Mouse (Mus musculus) splenic B cell, adult 2 months (primary cell): ENCODE measurements around the gene Grid1.

Experiments used
- DNase-seq: peaks from one replicate; pipeline ENCODE4 v3.0.0-alpha.2; 2011; ENCODE audit warnings: low read depth, low spot score
- H3K27me3 ChIP-seq: 2 replicates; pipeline ENCODE4 v1.6.1; 2012; ENCODE audit warnings: mild to moderate bottlenecking, low read length, moderate library complexity, mixed read lengths; ENCODE audit not compliant: control insufficient read depth, poor library complexity, insufficient read depth, severe bottlenecking
- H3K36me3 ChIP-seq: 2 replicates; pipeline ENCODE4 v1.6.1; 2012; ENCODE audit warnings: mild to moderate bottlenecking, low read length, moderate library complexity, mixed read lengths; ENCODE audit not compliant: control insufficient read depth, poor library complexity, insufficient read depth, severe bottlenecking

The Grid1 gene

DNA sequence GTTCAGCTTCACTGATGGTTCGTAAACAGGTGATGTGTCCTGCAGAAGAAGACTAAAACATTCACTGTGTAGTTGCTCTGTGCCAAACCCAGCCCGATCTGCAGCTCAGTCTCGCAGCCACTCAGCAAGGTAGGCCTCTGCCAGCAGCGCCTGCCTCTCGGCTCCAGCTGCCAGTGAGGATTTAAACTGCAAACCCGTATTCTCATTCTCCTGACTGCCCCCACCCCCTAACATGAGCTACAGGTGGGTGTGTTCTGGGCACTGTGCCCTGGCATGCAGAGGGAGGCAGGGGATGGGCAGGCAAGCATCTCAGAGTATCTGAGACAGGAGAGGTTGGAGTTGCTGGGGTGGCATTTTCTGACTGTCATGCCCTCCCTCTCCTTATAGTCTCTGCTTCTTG, 140.3 kb downstream of the Grid1 start:
- H3K27me3 ChIP-seq: no peaks in the 10 kb centered on the region
- no peaks in the 10 kb centered on the region for H3K36me3 ChIP-seq
- no peak for DNase-seq

DNA sequence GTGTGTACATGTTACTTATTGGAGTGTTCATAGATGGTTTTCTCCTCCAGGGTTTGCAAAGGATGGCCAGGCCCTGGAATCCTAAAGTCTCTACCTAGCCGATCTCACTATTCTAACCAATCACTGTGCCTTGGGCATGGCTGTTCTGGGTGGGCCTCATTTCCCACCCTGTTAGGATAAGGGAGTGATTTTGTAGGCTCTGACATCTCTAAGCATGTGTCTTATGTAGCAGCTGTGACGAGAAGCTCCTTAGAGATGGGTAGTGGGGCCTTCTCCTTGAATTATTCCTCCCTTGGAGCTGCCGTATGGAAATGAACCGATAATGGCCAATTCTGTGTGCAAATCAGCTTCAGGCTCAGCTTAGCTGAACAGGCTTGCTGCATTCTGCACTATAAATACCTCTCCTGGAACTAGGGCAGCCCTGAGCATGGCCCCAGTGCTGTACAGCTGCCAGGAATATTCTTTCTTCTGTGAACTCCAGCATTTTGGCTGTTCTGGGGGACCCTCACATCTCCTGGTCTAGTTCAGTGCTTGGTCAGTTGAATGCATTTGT, 143.8 kb downstream of the Grid1 start:
- no peak for DNase-seq
- no peaks in the 10 kb centered on the region for H3K27me3 ChIP-seq
- no peaks in the 10 kb centered on the region for H3K36me3 ChIP-seq

DNA sequence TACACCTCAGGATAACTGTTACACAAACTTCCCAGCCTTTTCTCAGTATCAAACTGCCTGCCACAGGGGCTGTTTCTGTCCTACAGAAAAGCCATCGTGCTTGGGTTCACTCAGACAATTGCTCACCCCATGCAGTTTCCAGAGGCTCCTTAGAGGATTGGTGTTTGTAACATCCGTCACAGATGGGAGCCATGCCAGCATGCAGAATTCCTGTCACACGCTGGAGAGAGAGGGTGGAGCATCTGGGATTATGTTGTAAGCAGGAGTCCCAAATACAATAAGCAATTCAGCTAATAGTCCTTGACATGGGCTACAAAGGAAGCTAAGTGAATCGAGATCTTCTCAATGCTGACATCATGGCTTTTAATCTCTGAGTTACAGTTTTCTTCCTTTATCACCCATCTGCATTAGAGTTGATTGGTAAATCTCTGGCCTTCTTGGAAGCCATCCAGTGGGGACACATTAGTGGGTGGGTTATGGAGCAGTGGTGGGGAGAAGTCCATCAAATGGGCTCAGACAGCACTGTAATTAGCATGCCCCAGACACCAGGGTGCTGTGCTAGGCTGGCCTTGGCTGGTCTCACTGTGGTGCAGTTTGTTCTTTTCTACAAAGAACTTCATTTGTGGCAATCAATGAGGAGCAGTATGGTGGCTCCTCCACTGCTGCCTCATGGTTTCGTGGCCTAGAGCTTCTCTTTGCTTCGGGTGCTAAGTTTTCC, 149.4 kb downstream of the Grid1 start:
- Histone ChIP-seq H3K36me3 (no peaks in the 10 kb centered on the region), H3K27me3 (no peaks in the 10 kb centered on the region)
- DNase-seq: no peak

DNA sequence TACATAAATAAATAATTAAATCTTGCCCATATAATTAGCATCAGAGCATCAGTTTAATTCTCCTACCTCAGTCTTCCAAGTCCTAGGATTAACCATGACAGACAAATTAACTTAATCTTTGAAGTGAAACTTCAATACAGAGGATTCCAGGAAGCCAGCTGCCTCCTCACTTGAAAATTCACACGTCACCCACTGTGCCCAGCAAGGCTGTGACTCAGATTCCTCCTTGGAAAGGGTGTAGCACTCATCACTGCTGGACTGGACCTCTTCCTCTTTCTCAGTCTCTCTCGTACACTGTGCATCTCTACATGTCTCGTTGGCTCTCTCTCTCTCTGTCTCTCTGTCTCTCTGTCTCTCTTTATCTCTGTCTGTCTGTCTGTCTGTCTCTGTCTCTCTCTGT, 153.0 kb downstream of the Grid1 start:
- Histone ChIP-seq H3K27me3 (no peaks in the 10 kb centered on the region), H3K36me3 (no peaks in the 10 kb centered on the region)
- no peak for DNase-seq

DNA sequence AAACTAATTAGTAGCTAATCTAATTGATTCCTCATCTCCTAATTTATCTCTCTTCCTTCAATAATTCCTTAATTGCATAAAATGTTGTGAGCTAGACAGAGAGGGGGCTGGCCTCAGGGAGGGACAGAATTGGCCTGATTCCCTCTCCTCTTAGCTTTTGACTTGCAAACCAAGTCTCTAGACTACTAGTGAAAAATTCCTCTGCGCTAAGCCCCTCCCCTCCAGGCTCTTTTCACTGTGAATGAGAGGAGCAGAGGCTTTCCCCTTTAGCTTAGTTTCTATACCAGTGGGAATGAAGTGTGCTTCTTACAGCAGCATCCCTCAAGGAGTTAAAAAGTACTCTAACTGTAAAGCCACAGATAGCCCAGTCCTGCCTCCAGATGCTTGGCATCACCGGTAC, 160.8 kb downstream of the Grid1 start:
- Histone ChIP-seq H3K36me3 (no peaks in the 10 kb centered on the region), H3K27me3 (no peaks in the 10 kb centered on the region)
- no peak for DNase-seq

DNA sequence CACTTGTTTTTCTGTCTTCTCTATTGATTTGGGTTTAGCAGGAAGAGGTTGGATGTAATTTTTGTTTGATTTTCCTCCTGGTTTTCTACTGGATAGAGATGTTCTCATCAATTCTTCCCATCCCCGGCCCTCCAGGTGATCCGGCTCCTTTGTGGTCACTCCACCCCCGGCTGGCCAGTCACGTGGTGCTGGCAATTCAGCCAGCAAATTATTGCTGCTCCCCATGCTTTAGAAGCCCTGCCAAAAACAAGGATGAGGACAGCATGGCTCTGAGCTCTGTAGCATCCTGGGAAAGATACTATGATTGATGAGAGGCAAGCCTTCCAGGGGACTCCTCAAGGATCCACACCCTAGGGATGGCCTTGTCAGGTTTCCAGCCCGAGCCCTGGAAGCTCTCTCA, 169.2 kb downstream of the Grid1 start:
- H3K36me3 ChIP-seq: no peaks in the 10 kb centered on the region
- no peak for DNase-seq
- no peaks in the 10 kb centered on the region for H3K27me3 ChIP-seq

DNA sequence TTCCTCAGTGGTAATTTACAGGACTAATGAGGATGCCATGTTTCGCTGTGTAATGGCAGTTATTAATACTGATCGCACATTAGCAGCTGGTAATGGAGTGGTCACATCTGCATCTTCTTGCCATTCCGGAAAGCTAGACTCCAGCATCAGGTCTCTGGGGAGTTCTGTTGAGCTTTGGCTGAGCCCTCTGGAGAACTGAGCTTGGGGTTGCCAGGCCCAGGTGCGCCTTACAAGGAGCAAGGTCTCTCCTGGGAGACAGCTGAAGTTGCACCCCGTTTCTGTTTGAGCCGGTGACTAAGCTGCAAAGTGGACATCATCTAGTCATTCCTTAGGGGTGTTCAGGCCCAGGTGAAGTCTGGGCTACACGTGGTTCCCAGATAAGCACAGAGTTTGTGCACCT, 186.8 kb downstream of the Grid1 start:
- no peak for DNase-seq
- Histone ChIP-seq H3K36me3 (no peaks in the 10 kb centered on the region), H3K27me3 (no peaks in the 10 kb centered on the region)

DNA sequence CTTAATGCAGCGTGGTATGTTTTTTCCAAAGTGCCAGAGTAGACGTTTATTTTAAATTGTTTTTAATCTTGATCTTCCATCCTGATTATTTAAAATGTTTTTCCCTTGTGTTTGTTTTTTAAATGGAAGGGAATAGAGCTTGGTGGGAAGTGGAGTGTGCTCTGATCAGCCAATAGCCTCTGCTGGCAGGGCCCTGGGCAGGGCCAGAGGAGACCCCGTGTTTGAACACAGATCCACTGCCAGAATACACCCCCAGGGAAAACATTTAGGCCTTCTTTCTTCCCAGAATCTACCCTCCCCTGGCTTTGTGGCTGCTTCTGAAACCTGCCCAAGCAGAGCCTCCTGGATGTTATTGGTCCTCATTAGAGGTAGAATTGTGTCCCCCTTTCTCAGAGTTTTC, 188.8 kb downstream of the Grid1 start:
- Histone ChIP-seq H3K36me3 (no peaks in the 10 kb centered on the region), H3K27me3 (no peaks in the 10 kb centered on the region)
- no peak for DNase-seq

DNA sequence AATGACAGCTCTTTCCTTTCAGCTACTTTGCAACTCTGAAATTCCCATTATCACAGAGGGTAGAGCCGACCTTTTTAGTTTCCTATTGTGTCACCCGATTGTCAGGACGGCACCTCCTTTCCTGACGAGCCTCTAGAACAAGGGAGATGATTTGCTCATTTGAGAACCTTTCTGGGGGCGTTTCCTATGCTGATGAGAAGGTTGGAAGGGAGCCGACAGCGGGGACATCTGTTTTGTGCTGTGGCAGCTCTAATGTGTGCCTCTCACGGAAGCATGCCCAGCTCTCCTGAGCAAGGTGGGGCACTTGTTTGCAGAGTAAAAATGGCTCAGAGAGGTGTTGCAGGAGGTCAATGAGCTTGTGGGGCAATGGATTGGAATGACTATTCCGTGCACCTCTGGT, 189.2 kb downstream of the Grid1 start:
- Histone ChIP-seq H3K27me3 (no peaks in the 10 kb centered on the region), H3K36me3 (no peaks in the 10 kb centered on the region)
- no peak for DNase-seq

DNA sequence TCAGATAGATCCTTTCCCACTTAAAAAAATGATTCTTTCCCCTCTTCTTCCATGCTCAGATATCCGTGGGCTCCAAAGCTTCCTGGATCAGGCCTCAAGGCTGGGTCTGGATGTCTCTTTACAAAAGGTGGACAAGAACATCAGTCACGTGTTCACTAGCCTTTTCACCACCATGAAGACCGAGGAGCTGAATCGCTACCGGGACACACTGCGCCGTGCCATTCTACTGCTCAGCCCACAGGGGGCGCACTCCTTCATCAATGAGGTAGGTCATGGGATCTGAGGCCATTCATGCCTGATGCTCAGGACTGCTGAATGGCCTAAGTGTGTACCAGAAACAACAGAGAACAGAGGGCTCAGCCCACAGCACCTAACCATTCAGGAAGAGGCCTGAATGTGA, 206.8 kb downstream of the Grid1 start:
- Histone ChIP-seq H3K27me3 (no peaks in the 10 kb centered on the region), H3K36me3 (no peaks in the 10 kb centered on the region)
- DNase-seq: no peak

DNA sequence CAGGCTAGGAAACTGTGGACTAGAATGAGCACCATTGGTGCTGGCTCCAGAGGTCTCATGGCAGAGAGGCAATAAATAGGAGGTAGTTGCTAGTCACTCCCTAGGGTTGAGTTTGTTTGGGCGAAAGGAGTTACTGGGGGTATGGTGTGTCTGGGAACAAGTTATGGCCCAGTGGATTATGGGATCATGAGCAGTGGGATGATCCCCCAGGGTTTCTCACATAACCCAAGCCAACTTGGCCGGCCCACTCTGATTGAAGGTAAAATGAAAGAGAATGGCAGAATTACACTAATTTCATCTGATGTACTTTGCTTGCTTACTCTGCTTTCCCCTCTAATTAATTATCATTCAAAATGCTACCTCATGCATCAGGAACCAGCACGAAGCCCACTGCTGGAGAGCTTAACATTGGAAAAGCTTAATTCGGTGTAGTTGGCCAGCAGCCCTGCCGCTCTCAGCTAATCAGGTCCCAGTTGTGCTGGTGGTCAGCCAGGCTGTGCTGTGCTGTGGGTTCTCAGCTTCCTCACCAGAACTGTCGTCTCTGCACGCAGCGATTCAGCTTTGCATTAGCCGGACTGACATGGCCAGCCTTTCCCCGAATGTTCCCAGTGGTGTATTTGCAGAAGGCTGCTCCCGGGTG, 207.7 kb downstream of the Grid1 start:
- no peak for DNase-seq
- H3K36me3 ChIP-seq: no peaks in the 10 kb centered on the region
- H3K27me3 ChIP-seq: no peaks in the 10 kb centered on the region

DNA sequence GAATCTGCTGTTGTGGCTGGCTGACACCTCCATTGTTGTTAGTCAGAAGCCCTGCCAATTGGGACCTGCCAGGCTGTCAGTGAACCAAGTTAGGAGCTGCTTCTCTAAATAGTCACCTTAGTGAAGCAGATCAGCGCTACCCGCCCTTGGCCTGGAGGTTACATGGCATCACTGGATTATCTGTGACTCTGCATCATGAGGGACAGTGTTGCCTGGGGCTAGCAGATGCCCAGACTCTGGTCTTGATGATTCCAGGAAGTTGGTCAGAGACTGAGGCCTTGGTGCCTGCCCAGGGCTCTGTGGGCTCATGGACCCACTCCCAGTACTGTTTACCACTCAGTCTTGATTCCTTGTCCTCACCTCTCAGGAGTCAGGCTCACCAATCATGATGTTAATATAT, 209.7 kb downstream of the Grid1 start:
- no peak for DNase-seq
- Histone ChIP-seq H3K27me3 (no peaks in the 10 kb centered on the region), H3K36me3 (no peaks in the 10 kb centered on the region)

DNA sequence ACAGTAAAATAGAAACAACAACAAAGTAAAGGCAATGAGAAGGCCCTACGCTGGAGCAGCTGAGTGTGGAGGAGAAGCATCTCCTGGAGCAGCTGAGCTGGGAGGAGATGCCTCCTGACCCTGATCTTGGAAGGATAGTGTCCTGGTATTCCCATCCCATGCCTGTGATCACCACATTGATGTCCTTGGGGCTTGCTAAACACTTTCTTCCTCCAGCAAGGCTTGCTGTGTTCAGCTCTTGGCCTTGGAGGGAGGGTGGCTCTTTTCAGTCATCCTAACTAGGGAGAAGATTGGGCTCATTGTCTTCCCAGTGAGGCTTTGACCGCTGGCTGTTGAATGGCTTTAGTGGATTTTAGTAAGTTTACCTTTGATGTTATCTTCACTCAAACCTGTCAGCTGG, 210.4 kb downstream of the Grid1 start:
- no peaks in the 10 kb centered on the region for H3K27me3 ChIP-seq
- no peaks in the 10 kb centered on the region for H3K36me3 ChIP-seq
- DNase-seq: no peak

DNA sequence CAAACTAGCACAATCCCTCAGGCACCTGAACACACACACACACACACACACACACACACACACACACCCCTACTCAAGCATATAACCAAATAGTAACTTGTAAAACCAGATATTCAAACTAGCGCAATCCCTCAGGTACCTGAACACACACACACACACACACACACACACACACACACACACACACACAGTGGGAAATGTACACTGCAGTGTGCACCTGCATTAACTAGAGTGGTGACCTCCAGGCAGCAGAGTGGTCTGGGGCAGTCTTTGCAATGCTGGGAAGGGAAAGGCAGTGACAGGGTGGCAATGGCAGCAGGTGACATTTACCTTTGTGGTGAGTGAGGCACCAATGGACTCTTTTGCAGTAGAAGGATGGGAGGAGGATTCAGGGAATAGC, 212.4 kb downstream of the Grid1 start:
- no peak for DNase-seq
- no peaks in the 10 kb centered on the region for H3K27me3 ChIP-seq
- H3K36me3 ChIP-seq: no peaks in the 10 kb centered on the region

DNA sequence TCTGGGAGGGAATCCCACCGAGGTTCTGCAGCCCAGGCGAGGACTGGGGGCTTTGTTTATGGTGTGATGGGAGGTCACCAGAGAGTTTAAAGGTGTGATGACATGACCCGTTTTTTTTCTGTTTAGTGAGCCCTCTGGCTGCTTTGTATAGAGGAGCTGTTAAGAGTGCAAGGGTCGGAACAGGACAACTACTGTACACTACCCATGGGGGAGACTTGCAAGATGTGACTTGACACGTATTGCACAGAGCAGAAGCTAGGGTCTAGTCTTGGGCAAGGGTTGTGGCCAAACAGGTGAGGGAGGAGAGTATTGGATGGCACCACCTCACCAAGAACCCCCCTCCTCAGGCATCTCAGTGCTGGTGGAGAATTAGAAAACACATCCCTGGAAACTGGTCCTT, 224.4 kb downstream of the Grid1 start:
- Histone ChIP-seq H3K27me3 (no peaks in the 10 kb centered on the region), H3K36me3 (no peaks in the 10 kb centered on the region)
- DNase-seq: no peak
